Mouse (Mus musculus): ENCODE results near the gene Hs3st5.
"Not testable (repeated sequence)": the region's sequence is repeated elsewhere in the genome, so short reads cannot be mapped to it uniquely, and the experiment has no call there.

Gene Hs3st5

DNA sequence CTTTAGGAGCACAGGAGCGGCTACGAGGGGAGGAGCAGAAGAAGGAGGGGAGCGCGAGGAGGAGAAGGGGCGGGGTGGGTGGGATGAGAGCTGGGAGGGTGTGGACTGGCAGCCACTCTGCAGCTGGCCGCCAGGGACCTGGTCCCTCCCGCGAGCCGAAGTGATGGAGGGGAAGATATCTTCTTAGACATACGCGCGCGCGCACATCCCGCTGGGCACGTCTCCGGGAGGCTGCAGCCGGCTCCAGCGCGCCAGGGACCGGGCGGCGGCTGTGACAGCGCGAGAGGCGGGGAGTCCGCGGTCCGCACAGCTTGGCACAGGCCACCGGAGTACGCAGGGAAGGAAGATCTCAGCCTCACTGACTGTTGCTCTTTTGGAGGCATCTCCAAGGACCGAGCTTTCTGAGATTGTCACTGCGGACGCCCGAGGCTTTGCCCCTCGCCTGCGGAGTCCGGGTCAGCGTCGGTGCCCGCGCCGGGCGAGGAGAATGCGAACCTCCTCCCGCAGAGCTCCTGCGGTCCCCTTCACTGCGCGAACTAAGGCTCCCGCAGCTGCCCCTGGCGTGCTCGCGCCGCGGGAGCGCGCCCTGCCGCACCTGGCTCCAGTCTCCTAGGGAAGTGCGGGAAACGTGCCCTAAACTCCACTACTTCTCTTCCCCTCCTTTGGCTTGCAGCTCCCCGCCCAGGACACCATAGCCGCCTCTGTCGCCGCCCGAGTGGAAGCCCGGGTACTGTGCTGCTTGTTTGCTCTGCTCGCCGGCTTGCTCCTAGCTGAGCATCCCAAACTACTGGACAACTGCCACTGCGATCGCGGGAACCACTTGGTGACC is at the start of gene Hs3st5:
Gene Hs3st5, plus strand, starts transcription at position 88 of the 829 bp plus-strand sequence.
- no peak for DNase-seq (ENCODE audit: low spot score)

DNA sequence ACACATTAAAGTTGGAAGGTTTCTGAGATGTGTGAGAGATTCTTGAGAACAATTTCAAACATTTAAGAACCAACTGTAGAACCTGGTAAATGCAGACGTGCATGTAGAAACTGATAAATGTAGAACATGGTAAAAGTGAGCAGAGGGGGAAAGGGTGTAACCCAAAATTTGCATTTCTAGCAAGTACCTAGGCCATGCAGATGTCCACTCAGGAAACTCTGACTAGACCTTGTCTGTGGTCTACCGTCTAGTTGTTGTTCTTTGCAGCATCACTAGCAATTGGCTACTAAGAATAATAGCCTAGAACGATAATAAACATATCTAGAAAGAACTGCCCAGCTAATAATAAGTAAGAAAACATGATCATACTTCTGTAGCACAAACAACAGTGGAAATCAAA is 38.0 kb upstream of the Hs3st5 start:
- no peak for DNase-seq (ENCODE audit: low spot score)

DNA sequence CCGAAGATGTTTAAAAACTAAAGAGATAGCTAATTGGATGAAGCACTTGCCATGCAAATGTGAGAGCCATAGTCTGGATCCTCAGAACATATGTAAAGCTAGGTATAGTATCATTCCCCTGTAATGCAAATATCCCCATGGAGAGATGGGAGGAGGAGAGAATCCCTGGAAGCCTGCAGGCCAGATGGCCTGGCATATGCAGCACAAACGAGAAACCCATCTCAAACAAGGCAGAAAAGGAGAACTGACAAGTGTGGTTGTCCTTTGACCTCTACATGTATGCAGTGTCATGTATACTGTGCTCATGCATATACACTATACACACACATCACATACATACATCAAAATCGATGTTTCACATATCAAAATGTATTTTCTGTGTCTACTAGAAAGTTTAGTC is 35.5 kb upstream of the Hs3st5 start:
- no peak for DNase-seq (ENCODE audit: low spot score)

DNA sequence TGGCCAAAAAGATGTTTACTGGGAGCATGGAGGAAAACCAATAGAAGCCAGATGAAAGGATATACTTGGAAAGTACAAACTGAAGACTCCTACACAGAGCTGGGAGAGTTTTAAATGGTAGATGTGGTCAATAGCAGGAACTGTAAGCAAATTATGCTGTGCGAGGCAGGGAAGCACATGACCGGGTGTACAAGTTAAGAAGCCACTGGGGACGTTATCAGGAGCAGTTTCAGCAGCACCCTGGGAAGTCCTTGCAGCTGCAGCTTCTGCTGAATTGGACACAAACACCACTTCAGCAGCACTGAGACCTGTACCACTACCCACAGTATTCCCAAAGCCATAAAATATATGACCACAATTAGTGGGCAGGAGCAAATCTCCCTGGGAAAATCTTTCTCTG is 31.8 kb upstream of the Hs3st5 start:
- no peak for DNase-seq (ENCODE audit: low spot score)

DNA sequence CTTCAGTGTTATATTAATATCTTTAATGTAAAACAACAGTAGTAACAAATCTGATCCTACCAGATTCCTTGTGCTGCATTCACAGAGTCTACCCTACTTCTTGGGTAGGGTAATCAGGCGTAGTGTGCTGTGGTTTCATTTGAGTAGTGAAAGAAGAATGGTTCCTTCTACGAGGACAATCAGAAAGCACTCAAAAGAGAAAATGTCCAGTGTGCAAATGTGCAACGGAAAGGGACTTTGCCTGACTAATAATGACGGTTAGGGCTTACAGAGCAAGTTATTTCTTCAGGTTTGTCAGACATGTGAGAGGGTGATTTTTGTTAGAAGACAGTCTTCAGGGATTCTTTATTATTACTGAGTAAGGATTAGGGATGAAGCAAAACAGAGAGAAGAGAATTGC is 29.1 kb upstream of the Hs3st5 start:
- no peak for DNase-seq (ENCODE audit: low spot score)

DNA sequence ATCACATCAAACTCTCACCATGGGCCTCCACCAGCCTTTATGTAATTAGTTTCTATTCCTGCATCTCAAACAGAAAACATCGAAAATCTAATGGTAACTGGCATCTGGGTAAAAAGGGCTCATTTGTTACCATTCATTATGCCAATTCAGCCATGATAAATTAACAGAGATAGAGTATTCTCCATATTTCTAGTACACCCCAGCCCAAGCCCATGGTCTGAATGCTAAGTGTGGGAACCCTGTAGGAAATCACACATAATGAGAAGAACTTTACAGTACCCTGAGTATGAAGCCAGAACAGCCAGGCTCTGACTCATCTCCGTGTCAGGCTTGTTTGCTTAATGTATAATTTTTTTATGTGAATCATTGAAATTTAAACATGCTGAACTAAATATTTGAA is 23.3 kb upstream of the Hs3st5 start:
- no peak for DNase-seq (ENCODE audit: low spot score)

DNA sequence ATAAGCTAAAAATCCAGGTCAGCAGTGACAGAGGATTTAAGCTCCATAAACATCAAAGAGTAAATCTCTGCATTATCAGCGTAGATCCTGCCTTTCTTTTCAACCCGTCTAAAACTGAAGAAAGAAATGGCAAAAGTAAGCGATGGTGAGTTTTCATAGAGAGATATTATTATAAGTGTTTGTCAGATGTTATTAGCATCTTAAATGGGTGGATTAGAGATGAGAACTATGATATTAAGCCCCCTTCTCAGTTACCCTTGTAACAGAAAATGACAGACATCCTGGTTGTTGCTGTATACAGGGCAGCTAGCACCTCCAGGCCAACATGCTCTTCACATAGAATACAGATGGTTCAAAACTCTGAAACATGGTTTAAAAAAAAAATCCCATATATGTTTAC is 22.6 kb upstream of the Hs3st5 start:
- no peak for DNase-seq (ENCODE audit: low spot score)

DNA sequence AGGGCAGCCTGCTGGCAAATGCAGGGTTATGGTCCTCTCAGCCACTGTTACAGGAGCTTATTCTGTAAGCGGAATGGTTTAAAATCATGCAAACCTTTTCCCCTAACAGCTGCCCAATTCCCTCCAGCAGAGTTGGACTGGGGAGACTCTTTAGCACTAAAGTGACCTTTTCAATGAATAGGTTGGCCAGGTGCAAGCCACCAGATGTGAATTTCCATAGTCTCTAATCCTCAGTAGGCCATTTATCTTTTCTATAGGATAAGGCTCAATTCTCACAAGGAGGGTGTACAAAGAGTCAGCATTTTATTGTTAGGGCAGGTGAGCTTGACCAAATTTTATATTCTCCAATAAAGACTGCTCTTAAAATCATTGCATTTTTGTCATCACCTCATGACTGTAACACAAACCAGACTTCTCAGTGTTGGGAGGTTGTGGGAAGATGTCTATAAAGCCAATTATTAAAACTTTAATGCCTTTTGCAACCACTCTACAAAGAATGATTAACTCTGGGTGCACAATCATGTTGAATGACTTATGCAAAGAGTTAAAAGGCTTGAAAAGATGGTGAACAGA is 21.8 kb upstream of the Hs3st5 start:
- DNase-seq (ENCODE audit: low spot score), result no peak

DNA sequence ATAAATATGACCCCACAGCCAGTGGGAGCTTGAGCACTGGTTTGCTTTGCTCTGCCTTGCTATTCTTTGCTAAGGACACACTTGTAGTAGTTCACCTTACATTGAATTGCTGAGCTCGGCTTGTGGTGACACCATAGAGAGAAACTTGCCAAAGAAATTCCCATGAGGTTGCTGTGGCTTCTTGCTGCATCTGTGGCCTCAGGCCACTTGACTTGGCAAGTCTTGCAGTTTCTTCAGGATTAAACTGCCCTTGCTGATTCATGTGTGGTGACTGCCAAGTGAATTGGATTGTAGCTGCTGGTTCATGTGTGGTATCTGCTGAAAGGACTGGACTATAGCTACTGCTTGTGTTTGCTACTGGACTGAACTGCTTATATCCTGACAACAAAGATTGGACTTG is 13.0 kb upstream of the Hs3st5 start:
- no peak for DNase-seq (ENCODE audit: low spot score)

DNA sequence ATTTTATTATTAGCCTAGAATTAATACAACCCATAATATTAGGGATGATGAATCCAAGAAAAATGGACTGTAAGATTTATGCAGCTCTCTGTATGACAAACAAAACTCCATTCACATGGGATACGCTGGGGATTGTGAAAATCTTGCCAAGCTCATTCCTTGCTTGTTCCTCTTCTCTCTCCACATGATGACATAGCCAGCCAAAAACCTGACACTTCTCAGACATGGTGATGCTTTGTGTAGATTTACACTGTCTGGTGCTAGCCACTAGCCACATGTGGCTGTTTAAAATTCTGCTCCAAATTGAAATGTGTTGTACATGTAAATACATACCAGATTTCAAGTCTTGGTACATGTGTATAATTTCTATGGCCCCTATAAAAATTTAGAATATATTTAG is 6.9 kb upstream of the Hs3st5 start:
- no peak for DNase-seq (ENCODE audit: low spot score)

DNA sequence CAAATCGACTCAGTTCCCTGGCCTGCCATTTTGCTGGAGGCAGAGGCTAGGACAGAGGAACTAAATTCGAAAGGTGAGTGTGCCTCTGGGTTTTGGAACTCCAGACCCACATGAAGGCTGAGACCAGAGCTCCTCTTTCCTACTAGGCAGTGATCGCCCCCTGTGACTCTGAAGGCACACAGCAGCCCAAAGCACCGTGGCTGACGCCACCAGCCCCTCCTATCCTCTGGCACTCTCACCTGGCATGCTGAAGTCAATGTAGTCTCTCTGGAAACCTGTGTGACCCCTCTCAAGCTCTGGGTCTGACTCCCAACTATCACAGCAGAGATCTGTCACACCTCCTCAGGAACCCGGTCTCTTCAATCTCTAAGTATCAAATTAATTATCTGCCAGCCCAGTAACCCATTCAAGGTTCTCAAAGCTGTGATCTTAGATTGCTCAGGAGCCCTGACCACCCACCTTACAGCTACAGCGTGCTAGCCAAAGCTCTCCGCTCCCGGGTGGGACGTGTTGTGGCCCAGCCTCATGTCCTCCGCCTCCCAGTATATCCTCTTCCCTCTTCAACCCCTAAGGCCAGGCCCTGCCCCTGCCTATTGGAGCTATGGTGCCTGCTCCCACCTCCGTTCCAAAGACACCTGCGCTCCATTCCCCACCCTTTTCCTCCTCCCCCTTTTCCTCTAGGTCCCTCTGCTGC is 434 bp upstream of the Hs3st5 start:
- DNase-seq (ENCODE audit: low spot score), result no peak

DNA sequence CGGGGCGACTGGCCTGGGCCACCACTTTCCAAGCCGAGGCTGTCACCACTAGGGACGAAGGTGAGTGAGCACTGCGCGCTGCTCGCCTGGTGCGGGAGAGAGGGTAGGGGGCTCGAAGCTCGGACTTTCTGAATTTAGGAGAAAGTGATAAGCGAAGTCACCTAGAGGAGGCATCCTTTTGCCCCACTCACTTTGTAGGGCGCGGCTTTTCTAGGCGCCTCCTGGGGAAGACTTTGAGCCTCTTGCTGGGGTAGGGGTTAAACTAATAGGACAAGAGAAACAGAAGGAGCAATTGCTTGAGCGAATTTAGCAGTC is 899 bp downstream of the Hs3st5 start:
- no peak for DNase-seq (ENCODE audit: low spot score)

DNA sequence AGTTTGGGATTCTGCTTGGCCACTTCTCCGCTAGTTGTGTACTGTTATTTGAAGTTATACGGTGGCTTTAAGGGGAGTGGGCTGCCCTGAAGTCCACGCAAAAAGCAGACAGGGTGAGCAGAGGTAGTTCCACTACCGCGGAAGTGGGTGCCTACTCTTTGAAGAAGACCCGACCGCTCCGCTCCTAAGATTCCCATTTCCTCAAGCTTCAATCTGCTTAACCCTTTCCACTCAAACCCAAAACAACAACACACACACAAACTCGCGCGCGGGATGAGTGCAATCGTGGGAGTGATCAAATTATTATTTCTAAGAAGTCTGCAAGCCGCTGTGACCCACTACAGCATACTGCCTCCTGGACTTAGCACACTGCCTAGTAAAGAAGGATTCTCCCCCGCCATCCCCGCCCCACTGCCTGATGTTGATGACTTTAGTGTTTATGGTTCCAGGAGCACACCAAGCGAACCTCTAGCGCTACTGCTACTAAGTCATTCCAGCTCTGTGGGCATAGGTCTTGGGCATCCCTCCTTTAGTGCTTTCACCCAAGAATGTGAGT is 1.5 kb downstream of the Hs3st5 start:
- no peak for DNase-seq (ENCODE audit: low spot score)

DNA sequence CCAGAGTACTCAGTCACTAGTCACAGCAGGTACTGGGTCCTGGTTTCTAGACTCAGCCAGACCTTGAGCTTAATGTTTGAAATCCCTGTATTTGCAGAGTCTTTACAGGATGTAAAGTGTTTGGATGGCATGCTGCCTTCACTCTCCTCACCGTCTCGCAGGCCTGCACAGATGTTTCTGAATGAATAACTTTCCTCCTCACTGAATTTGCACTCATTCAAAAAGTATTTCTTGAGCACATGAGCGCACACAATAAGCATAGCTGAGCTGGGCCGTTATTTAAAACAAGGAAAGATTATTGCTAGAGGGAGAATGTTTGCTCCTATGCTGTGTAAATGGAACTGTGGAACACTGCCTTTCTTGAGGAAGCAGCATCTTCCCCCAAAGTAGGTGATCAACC is 2.9 kb downstream of the Hs3st5 start:
- no peak for DNase-seq (ENCODE audit: low spot score)

DNA sequence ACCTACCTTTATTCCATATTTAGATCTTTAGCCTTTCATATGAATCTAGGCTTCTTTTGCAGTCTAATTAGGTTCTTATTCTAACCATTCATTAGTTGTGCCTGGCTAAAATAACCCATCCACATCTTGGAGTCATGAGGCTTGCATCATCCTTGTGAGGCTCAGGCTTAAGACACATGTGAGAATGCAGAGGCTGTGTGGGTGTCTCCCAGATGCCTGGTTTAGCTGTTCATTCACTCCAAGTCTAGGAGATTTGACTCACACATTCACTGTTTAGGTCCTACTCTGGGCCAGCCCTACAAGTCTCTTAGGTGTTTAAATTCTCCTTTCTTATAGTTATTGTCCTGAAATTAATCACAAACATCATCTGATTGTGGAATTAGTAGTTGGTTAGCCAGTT is 17.3 kb downstream of the Hs3st5 start:
- no peak for DNase-seq (ENCODE audit: low spot score)

DNA sequence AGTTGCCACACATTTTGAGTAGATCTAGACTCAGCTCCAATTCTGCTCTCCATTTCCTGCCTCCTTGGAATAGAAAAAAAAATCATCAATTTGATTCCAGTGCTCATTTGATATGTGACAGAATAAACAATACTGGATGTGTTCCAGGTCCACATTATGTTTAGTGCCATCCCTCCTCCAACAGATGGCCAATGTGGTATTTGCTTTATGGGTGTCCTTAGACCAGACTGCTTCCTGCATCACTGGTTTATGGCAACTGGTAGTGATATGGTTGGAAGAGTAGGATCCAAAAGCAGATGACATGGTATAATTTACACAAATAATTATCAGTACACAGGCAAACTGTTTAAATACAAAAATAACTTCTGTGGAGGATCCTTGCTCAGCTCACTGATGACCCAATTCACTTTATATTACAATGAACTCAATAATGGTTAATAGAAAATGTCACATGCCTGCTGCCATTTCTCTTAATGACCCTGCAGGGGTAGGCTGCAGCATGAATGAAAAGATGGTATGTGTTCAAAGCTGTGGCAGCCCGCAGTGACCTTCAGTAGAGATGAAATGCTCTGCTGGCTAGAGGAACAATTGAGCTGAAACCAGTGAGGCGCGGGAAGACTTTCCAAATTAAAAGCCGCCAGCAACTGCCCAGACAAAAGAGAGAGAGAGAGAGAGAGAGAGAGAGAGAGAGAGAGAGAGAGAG is 27.2 kb downstream of the Hs3st5 start:
- no peak for DNase-seq (ENCODE audit: low spot score)

DNA sequence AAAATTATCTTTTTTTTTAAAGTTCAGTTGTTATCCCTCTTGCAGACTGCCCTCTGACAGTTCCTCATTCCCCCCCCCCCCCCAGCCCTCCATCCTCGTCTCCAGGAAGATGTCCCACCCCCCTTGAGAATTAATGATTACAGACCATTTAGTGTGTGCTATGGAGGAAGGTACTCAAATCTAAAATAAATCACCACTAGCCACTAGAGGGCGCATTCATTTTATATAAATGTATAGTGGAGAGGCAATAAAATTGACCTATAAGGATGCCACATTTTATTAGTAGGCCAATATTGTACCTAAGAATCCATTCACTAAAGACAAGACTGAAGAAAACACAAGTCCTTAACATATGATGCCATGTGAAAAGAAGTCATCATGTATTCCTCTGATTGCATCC is 40.0 kb downstream of the Hs3st5 start:
- no peak for DNase-seq (ENCODE audit: low spot score)

DNA sequence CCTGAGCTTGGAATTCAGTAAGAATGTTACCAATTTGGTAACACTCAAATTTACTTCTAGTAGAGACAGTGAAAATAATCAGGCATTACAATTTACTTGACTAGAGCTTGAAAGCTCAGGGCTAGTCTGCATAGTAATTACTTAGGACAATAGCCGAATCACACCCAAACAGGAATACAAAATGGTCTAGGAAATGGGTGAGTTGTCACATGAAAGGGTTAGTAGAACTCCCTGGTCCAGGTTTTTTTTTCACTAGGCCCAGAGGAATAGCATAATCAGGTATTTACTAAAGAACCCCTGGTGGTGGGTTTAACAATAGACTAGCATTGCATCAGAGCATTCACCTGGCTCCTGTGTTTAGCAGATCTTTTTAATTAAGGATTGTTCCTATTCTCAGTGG is 41.1 kb downstream of the Hs3st5 start:
- DNase-seq (ENCODE audit: low spot score), result not testable (repeated sequence)

DNA sequence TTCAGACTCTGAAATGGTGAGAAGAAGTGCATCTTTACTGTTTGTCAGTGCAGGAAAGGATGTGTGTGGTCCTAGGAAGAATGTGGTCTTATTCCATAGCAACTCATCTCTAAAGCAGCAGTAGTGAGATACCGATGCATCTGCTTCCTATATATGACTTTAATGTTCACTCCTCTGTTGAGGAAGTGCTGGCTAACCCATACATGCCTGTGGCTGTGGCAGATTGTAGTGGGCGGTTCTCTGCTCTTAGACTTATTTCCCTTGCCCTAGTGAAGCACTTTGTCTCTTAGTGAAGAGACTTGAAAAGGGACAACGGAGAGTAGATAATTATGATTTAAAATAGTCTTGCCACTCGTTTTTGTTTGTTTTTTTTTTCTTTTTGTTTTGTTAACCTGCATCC is 47.4 kb downstream of the Hs3st5 start:
- no peak for DNase-seq (ENCODE audit: low spot score)

DNA sequence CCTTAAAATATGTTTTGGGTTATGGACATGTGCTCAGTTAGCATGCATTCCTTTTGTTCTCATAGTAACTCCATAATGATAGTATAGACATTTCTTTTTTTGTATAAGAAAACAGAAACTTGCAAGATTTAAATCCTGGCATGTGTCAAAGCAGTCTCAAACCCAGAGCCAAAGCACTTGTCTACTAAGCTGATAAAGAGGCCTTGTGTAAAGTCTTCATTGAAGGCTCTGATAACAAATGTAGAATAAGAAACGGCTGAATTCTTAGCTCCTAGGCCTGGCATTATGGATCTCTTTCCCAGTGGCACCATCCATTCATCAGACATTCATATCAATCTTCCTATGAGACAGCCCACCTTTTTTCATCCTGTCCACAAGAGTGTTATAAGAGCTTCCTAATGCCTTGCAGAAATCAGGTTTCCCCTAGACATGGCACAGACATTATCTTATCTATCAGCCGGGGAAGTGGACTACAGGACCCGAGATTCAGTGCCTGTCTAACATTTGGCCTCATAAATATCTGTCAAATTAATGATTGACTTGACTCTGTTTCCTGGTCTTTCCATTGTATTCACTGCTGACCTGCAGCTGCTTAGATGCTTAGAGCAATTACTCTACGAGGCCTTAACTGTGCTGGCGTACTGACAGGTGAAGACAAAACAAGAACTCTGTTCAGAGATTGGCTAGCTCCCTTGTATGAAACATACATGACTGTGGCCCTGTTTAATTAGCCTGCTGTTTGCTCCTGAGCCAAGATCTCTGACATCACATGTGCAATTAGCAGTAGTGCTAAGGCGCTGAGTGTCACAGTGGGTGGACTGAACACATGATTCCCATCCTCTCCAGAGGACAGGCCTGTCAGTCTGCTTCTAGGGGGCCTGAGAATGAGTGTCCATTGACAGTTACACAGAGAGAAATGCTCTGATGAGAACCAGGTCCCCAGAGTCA is 48.6 kb downstream of the Hs3st5 start:
- no peak for DNase-seq (ENCODE audit: low spot score)

DNA sequence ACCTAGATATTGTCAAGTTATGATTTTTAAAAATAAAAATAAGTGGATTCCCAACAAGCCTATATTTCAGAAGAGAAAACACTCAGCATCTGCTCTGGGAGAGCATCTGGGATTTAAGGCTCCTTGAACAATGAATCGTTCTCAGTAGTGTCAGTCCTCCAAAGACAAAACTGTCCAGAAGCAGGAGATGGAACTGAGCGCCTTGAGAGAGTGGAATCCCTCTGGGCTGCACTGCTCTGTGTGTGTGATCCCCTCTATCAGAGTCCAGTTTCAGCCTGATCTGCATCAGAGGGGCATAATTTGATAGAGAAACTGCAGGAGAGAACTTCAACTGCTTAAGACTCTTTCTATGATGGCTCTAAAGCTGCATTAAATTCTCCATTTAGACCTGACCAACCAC is 49.5 kb downstream of the Hs3st5 start:
- no peak for DNase-seq (ENCODE audit: low spot score)

DNA sequence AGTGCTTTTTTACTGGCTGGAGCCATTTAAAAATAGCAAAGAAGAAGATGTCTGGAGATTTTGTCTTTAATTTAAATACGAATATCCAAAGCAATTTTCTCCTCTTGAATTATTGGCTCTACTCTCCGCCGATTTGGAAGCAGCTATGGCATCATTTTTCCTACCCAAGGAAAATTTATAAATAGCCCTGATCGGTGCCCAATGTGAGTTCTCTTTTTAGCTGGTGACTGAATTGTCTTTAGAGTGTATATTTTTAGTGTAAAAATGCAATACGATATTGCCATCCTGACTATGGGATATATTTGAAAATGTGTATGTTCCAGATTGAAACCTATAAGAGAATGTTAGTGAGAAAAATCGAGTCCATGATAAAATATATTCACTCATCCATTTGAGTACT is 51.1 kb downstream of the Hs3st5 start:
- DNase-seq (ENCODE audit: low spot score), result no peak
